Mouse (Mus musculus): ENCODE data around the gene Eif5a2.

GRCm38 (mm10) chr3:28743251-28743650 lies 37.8 kb upstream of the Eif5a2 start:
- TF ChIP-seq POLR2A (IDR thresholded peaks at IDR 0.05; ENCODE audit: insufficient read length, low read depth) = no peak
- TF ChIP-seq MYOD1 (IDR thresholded peaks at IDR 0.05; ENCODE audit: control insufficient read depth in 1 of 3, insufficient read length in 2 of 3, low read depth in 2 of 3) = no peak
- no peak for TF ChIP-seq E2F4 (IDR thresholded peaks at IDR 0.05; ENCODE audit: insufficient read depth)
- no peak for TF ChIP-seq TCF12 (IDR thresholded peaks at IDR 0.05; ENCODE audit: insufficient read depth, poor library complexity, severe bottlenecking)
- no peak for TF ChIP-seq USF1 (IDR thresholded peaks at IDR 0.05; ENCODE audit: low read depth)
- no peak for TF ChIP-seq MAX (IDR thresholded peaks at IDR 0.05; ENCODE audit: low read depth)
- no peak for TF ChIP-seq POLR2AphosphoS2 (IDR thresholded peaks at IDR 0.05; ENCODE audit: insufficient read length, low read depth)
- no peak for TF ChIP-seq REST (IDR thresholded peaks at IDR 0.05; ENCODE audit: insufficient read depth, insufficient read length)
- TF ChIP-seq CEBPB (IDR thresholded peaks at IDR 0.05; ENCODE audit: insufficient read depth, poor library complexity, severe bottlenecking) = no peak
- TF ChIP-seq MYOG (IDR thresholded peaks at IDR 0.05; ENCODE audit: control insufficient read depth in 1 of 3, insufficient read depth in 1 of 3, insufficient read length in 2 of 3, low read depth in 2 of 3) = no peak

All from myocyte (in vitro differentiated cells).